Mouse (Mus musculus) gastrocnemius, postnatal 4 days (tissue): ENCODE results near the gene Layn. TPM values are rescaled to one million over a fixed set of nuclear protein-coding genes. Genes with fewer than 3 reads are reported as not detected.

ENCODE experiments used
- DNase-seq, 2 experiments: peaks; one replicate each; pipeline ENCODE4 v3.0.0; 2021 to 2022; ENCODE audit warnings: low spot score in 2 of 2, mixed read lengths in 2 of 2
- microRNA-seq: library from miRNA; unstranded; fragments of <30 nt; microRNA quantifications from one replicate; pipeline ENCODE4 v1.2.0, GENCODE M21; 2021
- total RNA-seq, 2 experiments: library from RNA; stranded (reverse); gene quantifications; 2 replicates each; pipeline ENCODE4 v1.2.3; 2021

The Layn gene
- total RNA-seq, 2 experiments from 2014 or later: 3.1 to 3.5 TPM

GRCm38 (mm10) chr9:51032785-51033529, 43.9 kb downstream of the Layn start:
- DNase-seq: no peak

GRCm38 (mm10) chr9:51032291-51032690, 44.6 kb downstream of the Layn start:
- no peak for DNase-seq

DNA sequence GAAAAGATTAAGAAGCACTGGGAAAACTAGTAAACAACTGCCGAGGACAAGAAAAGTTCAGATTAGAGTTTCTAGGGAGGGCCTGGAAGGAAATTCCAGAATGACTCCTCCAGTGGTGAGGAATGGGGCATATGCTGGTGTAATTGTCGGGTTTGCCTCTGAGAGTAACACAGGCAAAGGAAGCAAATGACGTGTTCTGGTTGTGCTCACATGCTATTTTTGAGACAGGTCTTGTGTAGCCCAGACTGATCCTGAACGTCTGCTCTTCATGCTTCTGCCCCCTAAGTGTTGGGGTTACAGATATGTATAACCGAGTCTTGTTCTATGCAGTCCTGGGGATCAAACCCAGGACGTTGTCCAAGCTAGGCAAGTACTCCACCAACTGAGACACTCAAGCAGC, 45.3 kb downstream of the Layn start:
- no peak for DNase-seq

GRCm38 (mm10) chr9:51030147-51030546, 46.7 kb downstream of the Layn start:
- no peak for DNase-seq

DNA sequence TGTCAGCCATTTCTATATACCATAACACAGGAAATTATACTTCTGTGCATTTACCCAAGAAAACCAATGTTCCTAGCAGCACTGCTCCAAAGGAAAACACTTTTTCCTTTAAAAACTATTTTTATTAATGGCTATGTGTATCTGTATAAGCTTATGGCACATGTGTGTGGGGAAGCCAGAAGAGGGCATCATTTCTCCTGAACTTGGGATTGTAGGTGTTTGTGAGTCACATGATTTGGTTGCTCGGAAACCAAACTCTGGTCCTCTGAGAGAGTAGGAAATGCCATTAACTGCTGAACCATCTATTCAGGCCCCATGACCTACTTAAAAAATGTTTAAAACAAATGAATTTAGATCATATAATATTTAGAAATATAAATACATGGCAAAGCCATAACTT, 49.9 kb downstream of the Layn start:
- DNase-seq: no peak

- DNase-seq: no peak
Measured at GRCm38 (mm10) chr9:51021123-51021795, 55.6 kb downstream of the Layn start.

DNA sequence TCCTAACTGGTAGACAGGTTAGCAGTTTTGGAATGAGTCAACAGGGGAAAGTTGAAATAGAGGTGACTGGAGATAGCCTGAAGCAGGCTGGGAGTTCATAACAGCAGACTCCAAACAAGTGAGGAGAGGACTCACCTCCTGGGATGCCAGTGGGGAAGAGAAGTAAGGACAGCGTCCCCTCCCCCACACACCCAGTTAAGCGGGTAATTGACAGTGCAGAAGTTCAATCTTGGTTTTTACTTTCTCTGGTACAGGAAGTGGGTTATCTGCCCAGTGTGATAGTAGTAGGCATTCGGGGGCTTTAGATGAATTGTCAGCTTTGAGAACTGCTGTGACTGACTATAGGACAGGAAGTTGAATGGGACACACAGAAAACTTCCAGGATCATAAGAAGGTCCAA, 56.5 kb downstream of the Layn start:
- no peak for DNase-seq

DNA sequence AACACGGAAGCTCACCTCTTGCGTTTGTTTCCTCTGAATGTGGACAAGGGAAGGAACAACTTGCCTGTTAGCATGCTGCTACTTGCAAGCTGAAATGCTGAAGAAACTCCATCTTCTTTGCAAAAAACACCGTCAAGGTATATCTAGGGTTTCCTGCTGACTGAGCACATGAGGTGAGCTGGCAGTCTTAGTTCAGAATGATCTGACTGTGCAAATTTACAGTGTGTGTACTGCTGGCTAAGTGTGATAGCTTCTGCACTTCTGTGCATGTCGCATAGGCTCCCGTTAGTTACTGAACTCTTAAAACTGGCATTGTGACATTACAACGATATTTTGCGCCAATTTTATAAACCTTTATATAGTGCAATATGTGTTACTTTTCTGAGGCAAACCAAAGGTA, 57.2 kb downstream of the Layn start:
- no peak for DNase-seq

- DNase-seq: no peak
Measured at GRCm38 (mm10) chr9:51015732-51016131, 61.2 kb downstream of the Layn start.

DNA sequence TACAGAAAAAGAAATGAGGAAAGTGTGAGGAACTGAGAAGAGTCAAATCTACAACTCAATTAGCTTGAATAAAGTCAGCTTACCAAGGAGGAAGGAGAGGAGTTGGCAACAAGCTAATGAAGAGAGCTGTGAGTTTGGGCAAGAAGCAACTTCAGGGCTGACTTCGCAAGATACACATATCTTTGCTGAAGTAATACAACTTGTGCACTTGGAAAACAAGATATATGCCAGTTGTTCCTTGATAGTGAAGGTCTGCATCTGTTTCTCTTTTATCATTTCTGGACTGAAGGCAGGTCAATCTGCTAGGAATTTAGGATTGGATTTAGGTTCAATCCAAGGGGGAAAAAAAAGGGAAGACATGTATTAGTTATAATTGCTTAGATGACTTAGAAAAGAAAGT, 63.2 kb downstream of the Layn start:
- no peak for DNase-seq

DNA sequence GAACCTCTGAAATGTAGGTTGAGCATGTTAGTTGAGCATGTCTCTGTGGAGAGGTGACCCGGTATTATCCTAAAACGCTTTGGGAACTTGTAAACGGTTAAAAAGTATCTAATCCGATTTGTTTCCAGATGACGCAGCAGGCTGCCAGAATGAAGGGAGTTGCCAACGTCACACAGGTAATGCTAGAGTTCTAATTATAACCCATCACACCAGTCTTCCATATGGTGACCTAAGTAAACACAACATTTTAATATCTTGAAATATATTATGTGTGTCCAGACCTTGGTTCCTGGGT, 67.3 kb downstream of the Layn start:
- no peak for DNase-seq

DNA sequence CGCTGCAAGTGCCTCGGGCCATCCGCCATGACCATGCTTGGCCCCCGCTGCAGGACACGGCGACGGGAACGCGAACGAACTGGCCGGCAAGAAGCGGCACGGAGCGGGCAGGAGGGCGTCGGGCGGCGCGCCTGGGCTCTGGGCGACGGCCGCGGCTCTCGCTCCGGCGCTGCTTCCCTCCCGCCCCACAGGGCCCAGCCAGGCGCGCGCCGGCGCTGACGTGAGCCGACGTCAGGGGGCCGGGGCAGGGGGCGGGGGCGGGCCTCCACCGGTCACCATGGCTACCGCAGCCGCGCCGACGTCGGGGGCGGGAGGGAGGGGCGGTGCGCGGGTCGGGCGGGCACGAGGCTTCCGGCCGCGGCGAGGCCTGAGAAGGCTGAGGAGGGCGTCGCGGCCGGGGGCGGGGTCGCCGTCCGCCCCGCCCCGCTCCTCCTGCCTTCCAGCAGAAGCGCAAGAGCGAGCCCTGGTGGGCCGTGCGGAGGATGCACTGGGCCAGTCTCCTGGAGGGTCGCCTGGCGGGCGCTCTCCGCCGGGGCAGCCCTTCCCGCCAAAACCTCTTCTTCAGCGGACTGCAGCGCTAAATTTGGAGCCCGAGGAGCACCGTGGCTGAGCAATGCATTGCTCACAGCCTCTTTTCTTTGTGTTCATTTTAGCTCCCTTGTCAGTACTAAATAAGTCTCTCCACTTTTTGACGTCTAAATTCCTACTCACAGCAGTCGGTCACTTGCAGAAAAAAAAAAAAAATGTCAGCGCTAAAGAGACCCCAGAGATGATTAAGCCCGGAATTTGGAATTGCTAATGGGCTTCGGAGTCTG, 67.8 kb downstream of the Layn start, which contains the start of gene Sik2:
Gene Sik2 (minus strand): TSS at position 233 of the 815 bp plus-strand sequence.
- DNase-seq: peak; percentile 89 to 92

GRCm38 (mm10) chr9:51008068-51008840, 68.6 kb downstream of the Layn start:
- DNase-seq: no peak

GRCm38 (mm10) chr9:51007726-51008067, 69.2 kb downstream of the Layn start:
- DNase-seq: no peak

DNA sequence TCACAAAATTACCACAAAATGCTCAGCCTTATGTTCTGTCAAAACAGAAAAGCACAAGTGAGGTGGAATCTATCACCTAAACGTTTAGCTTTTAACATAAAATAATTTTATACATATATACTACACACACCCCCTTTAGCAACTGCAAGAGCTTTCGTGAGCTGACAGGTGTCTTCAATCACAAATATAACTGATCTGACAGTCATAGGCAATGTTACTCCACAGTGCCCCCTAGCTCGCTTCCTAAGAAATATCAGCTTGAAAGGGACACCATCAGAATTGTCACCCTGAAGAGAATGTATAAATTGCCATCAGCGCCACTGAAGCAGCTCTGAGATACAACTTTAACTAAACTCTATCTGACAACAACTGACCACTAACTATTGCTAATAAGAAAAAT, 70.0 kb downstream of the Layn start:
- DNase-seq: peak in 1 of 2 experiments; percentile 60

Small RNA genes within 50 kb of the gene (microRNA-seq; reads per million reads assigned to microRNA genes)
- gene Mir34b: 3.4 reads per million, percentile 10 among the genes with 10 or more reads in this experiment
- gene Mir34c: 93.5 reads per million, percentile 50 among the genes with 10 or more reads in this experiment

Other genes with a start within 250 kb of the Layn start
- gene Ppp2r1b, start 231.8 kb downstream of the Layn start, total RNA-seq: 10 to 100 TPM; 16.8 to 17.7 TPM
- gene Sik2, start 68.0 kb downstream of the Layn start, total RNA-seq: 10 to 100 TPM; 24.8 to 25.5 TPM
- gene Btg4, start 16.2 kb downstream of the Layn start, total RNA-seq: not detected
- gene 4833427G06Rik, start 25.0 kb upstream of the Layn start, total RNA-seq: not detected
- gene Gm32742, start 88.4 kb upstream of the Layn start, total RNA-seq: not detected
- under 1 TPM; 0.25 to 0.31 TPM for gene Pou2af1, start 136.6 kb upstream of the Layn start, total RNA-seq
- gene Colca2, start 201.5 kb upstream of the Layn start, total RNA-seq: 1 to 10 TPM in 1 of 2 experiments, under 1 TPM in 1; 0.86 to 1.0 TPM